In the genomic region with DNA sequence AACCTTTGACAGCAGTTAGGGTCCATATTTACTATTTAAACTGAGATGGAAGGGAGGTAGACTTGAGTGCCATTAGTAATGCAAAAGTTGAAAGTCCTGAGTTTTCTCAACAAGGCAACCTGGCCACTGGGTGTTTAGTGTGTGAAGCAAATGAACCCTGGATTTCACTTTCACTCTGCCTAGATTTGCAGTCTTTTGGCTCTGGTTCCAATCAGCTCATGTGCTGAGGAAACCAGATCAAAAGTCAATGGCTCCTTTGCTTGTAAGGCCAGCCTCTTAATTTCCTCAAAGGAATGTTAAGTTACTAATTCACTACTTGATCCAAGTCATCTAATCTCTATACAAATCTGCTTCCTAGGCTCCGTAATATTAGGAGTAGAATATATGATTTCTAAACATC, we compare ENCODE assay signal across 20 mouse cellular contexts.
A peak's percentile ranks its signal among the peaks of the same experiment; 100 is the strongest.
DNase-seq lines count a peak whose midpoint lies in the region; ATAC-seq lines count a peak whose summit lies in the region.
"Had no signal": no experiment of that assay in that cellular context is flagged by ENCODE, and none has a peak within 500 bp of the region (broad histone marks: within the 10 kb centered on the region; RNA-seq: fewer than 3 reads in every experiment).

No protein-coding gene starts in this region.

- no peak overlapping the region for H3K4me2 ChIP-seq in embryonic facial prominence, embryonic 11.5 days (ENCODE audit: low read depth, low read length)
- H3K4me2 ChIP-seq in kidney, embryonic 14.5 days (replicated peaks; ENCODE audit: low read depth, low read length) = no peak overlapping the region
- H3K4me2 ChIP-seq: embryonic facial prominence, embryonic 13.5 days; forebrain, embryonic 12.5 days; heart, embryonic 15.5 days; hindbrain, embryonic 13.5 days had no signal

- WGBS in embryonic facial prominence, embryonic 11.5 days = 65% methylated on average over 1 of the region's 1 CpGs
- 83% methylated on average over 1 of the region's 1 CpGs for WGBS in embryonic facial prominence, embryonic 10.5 days
- 58% methylated on average over 1 of the region's 1 CpGs for WGBS in kidney, embryonic 14.5 days

- no peak overlapping the region for H3K27ac ChIP-seq in embryonic facial prominence, embryonic 11.5 days (replicated peaks; ENCODE audit: low read depth, low read length)
- no peak overlapping the region for H3K27ac ChIP-seq in embryonic facial prominence, embryonic 10.5 days (replicated peaks)
- no peak overlapping the region for H3K27ac ChIP-seq in kidney, embryonic 14.5 days (ENCODE audit: low read depth, low read length)
- H3K27ac ChIP-seq: embryonic facial prominence, embryonic 13.5 days; forebrain, embryonic 12.5 days; heart, embryonic 10.5 days; heart, embryonic 15.5 days; hindbrain, embryonic 13.5 days had no signal

- H3K9me3 ChIP-seq in embryonic facial prominence, embryonic 11.5 days (replicated peaks; ENCODE audit: control insufficient read depth, low read length) = no peaks in the 10 kb centered on the region
- no peaks in the 10 kb centered on the region for H3K9me3 ChIP-seq in embryonic facial prominence, embryonic 10.5 days
- H3K9me3 ChIP-seq in kidney, embryonic 14.5 days (ENCODE audit: control insufficient read depth, low read length) = no peaks in the 10 kb centered on the region
- H3K9me3 ChIP-seq: embryonic facial prominence, embryonic 13.5 days; forebrain, embryonic 12.5 days; heart, embryonic 10.5 days; heart, embryonic 15.5 days; hindbrain, embryonic 13.5 days had no signal

- no peak overlapping the region for H3K4me3 ChIP-seq in embryonic facial prominence, embryonic 11.5 days (ENCODE audit: low read depth, low read length)
- H3K4me3 ChIP-seq in embryonic facial prominence, embryonic 10.5 days = no peak overlapping the region
- H3K4me3 ChIP-seq in kidney, embryonic 14.5 days (ENCODE audit: low read length) = no peak overlapping the region
- H3K4me3 ChIP-seq: embryonic facial prominence, embryonic 13.5 days; forebrain, embryonic 12.5 days; heart, embryonic 10.5 days; heart, embryonic 15.5 days; hindbrain, embryonic 13.5 days had no signal

- H3K36me3 ChIP-seq in embryonic facial prominence, embryonic 11.5 days (replicated peaks; ENCODE audit: control insufficient read depth, insufficient read depth, low read depth, low read length) = no peaks in the 10 kb centered on the region
- H3K36me3 ChIP-seq in embryonic facial prominence, embryonic 10.5 days (replicated peaks) = no peaks in the 10 kb centered on the region
- no peaks in the 10 kb centered on the region for H3K36me3 ChIP-seq in kidney, embryonic 14.5 days (ENCODE audit: control insufficient read depth, insufficient read depth, low read length)
- H3K36me3 ChIP-seq: embryonic facial prominence, embryonic 13.5 days; forebrain, embryonic 12.5 days; heart, embryonic 10.5 days; heart, embryonic 15.5 days; hindbrain, embryonic 13.5 days had no signal

- no peak overlapping the region for H3K9ac ChIP-seq in embryonic facial prominence, embryonic 11.5 days (replicated peaks; ENCODE audit: low read length)
- H3K9ac ChIP-seq in kidney, embryonic 14.5 days (ENCODE audit: low read depth, low read length) = no peak overlapping the region
- H3K9ac ChIP-seq: embryonic facial prominence, embryonic 13.5 days; forebrain, embryonic 12.5 days; heart, embryonic 15.5 days; hindbrain, embryonic 13.5 days had no signal

- ATAC-seq in embryonic facial prominence, embryonic 11.5 days (replicated peaks; ENCODE audit: insufficient number of reproducible peaks, low FRiP score, low TSS enrichment, low read depth) = no peak
- ATAC-seq in kidney, embryonic 14.5 days (ENCODE audit: low FRiP score, low TSS enrichment) = no peak
- ATAC-seq: forebrain, embryonic 16.5 days had no signal

- H3K27me3 ChIP-seq in embryonic facial prominence, embryonic 11.5 days (ENCODE audit: control insufficient read depth, insufficient read depth, low read length) = no peaks in the 10 kb centered on the region
- H3K27me3 ChIP-seq in embryonic facial prominence, embryonic 10.5 days (replicated peaks; ENCODE audit: low read depth, poor library complexity, severe bottlenecking) = no peaks in the 10 kb centered on the region
- no peaks in the 10 kb centered on the region for H3K27me3 ChIP-seq in kidney, embryonic 14.5 days (ENCODE audit: control insufficient read depth, insufficient read depth, low read length)
- H3K27me3 ChIP-seq: embryonic facial prominence, embryonic 13.5 days; forebrain, embryonic 12.5 days; heart, embryonic 15.5 days; hindbrain, embryonic 13.5 days had no signal

- H3K4me1 ChIP-seq in embryonic facial prominence, embryonic 11.5 days (ENCODE audit: control insufficient read depth, insufficient read depth, low read length) = no peaks in the 10 kb centered on the region
- H3K4me1 ChIP-seq in embryonic facial prominence, embryonic 10.5 days = no peaks in the 10 kb centered on the region
- H3K4me1 ChIP-seq in kidney, embryonic 14.5 days (ENCODE audit: control insufficient read depth, insufficient read depth, low read length) = no peaks in the 10 kb centered on the region
- H3K4me1 ChIP-seq: embryonic facial prominence, embryonic 13.5 days; forebrain, embryonic 12.5 days; heart, embryonic 10.5 days; heart, embryonic 15.5 days; hindbrain, embryonic 13.5 days had no signal

- DNase-seq in embryonic facial prominence, embryonic 11.5 days (ENCODE audit: low spot score) = peak; percentile 15
- no peak for DNase-seq in embryonic facial prominence, embryonic 10.5 days (ENCODE audit: low spot score)
- peak; percentile 53 to 71 for DNase-seq in kidney, adult 8-10 months
- peak; percentile 37 for DNase-seq in kidney, postnatal 14 days
- DNase-seq in urinary bladder, adult 2 months (ENCODE audit: low spot score) = no peak
- no peak for DNase-seq in cerebellum, adult 18-20 months
- DNase-seq: adrenal gland, postnatal 14 days; cerebellum, adult 11-12 months; cerebellum, adult 9-11 months; cerebellum, postnatal 36 days; gastrocnemius, postnatal 10 days; heart, adult 18-20 months; heart, postnatal 14 days had no signal

Comparison
In these comparisons a context has a peak if more than half of its experiments do, and no peak if none do; other contexts are left out.
1. DNase-seq: peak in embryonic facial prominence, embryonic 11.5 days (single experiment), kidney, adult 8-10 months (2 of 2) and kidney, postnatal 14 days (single experiment); none in embryonic facial prominence, embryonic 10.5 days (single experiment), urinary bladder, adult 2 months (single experiment) and cerebellum, adult 18-20 months (0 of 2).